Mouse (Mus musculus) embryonic fibroblast, embryonic 13.5 days (primary cell): ENCODE results near the gene Spesp1. TPM values are rescaled to one million over a fixed set of nuclear protein-coding genes. Genes with fewer than 3 reads are reported as not detected.

Experiments used
- H3K27ac ChIP-seq: 2 replicates; pipeline ENCODE4 v1.5.1; 2012; ENCODE audit warnings: low read length, control low read depth, inconsistent platforms; ENCODE audit not compliant: insufficient read depth
- H3K4me1 ChIP-seq: 2 replicates; pipeline ENCODE4 v1.6.1; 2011; ENCODE audit warnings: low read length; ENCODE audit not compliant: control insufficient read depth, insufficient read depth
- H3K4me3 ChIP-seq: 2 replicates; pipeline ENCODE4 v1.5.1; 2011; ENCODE audit warnings: mild to moderate bottlenecking, control low read depth, low read length; ENCODE audit not compliant: insufficient read depth
- CTCF ChIP-seq: IDR thresholded peaks from 2 replicates; pipeline ENCODE4 v1.5.1; 2011; ENCODE audit warnings: mild to moderate bottlenecking, control low read depth, low read length, moderate library complexity, borderline replicate concordance; ENCODE audit not compliant: insufficient read depth
- POLR2A ChIP-seq: IDR thresholded peaks from 2 replicates; pipeline ENCODE4 v1.6.1; 2011; ENCODE audit warnings: low read depth, mild to moderate bottlenecking, control low read depth, low read length, moderate library complexity
- polyA plus RNA-seq: library from polyadenylated mRNA; stranded (reverse); fragments of >200 nt; gene quantifications from 2 replicates; pipeline ENCODE4 v1.2.4, GENCODE M21; 2011; ENCODE audit warnings: low read depth; ENCODE audit not compliant: missing spikeins, insufficient read length

The Spesp1 gene
- polyA plus RNA-seq, 1 experiment: not detected

DNA sequence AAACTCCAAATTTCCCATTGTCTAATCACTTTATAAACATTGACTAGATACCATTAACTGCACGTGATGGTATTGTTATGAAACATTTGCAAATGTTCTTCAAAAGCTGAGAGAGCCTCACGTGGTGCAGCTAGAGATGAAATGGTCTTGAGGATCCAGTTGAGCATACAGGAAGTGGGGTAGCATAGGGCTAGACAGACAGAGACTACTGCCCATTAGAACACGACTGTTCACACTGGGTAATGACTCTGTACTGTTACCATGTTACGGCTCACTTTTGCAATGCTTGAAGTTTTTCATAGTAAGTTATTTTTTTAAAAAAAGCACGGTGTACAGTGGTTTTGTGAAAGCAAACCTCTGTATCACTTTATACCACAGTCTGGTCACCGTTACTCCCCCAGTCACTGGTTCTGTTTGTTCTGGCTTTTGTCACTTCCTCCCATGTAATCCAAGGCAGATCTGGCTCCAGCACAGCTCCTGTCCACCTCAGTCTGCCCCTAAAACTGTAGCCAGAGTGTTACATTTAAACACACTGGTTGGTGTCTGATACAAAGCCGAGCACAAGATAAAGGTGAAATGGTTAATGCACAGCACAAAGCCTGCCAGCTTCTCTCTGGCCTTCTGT, 11.1 kb downstream of the Spesp1 start:
- Histone ChIP-seq H3K4me1 (peaks cover 19% of the 10 kb centered on the region), H3K27ac (no peak overlapping the region), H3K4me3 (no peak overlapping the region)
- no peak for TF ChIP-seq POLR2A
- no peak for TF ChIP-seq CTCF

DNA sequence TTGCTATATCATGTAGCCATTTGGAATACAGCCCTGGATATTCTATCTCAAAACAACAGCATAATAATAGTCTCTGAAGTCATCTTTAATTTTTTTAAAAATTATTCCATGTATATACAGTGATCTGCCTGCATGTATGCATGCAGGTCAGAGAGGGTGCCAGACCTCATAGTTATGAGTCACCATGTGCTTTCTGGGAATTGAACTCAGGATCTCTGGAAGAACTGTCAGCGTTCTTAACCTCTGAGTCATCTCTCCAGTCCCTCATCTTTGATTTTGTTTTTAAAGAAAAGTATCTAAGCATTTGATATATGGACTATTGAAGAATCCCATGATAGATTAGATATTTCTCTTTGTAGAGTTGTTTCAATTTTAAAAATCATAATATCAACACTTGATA, 12.8 kb downstream of the Spesp1 start:
- Histone ChIP-seq H3K4me1 (peaks cover 19% of the 10 kb centered on the region), H3K27ac (no peak overlapping the region), H3K4me3 (no peak overlapping the region)
- no peak for TF ChIP-seq CTCF
- TF ChIP-seq POLR2A: no peak

DNA sequence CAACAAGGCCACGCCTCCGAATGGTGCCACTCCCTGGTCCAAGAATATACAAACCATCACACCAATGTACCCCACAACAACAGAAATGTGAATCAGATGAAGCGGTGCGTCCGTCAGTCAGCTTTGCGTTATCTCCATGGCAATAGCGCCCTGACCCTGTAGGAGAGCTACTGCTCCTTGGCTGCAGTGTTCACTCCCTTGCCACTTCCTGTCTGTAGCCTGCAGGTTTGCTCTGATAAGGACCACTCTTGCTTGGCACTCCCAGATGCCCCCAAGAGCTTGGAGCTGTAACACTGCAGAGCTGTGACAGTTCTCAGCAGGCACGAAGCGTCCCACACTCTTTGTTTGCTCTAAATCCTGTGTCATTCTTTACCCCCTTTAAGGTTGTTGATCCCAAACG, 16.7 kb downstream of the Spesp1 start:
- no peak for TF ChIP-seq POLR2A
- TF ChIP-seq CTCF: no peak
- Histone ChIP-seq H3K4me3 (no peak overlapping the region), H3K4me1 (peaks cover 12% of the 10 kb centered on the region), H3K27ac (no peak overlapping the region)

GRCm38 (mm10) chr9:62263652-62264051, 18.4 kb downstream of the Spesp1 start:
- no peak overlapping the region for H3K27ac ChIP-seq
- TF ChIP-seq POLR2A (no peak), CTCF (no peak)
- peaks cover 2% of the 10 kb centered on the region; the same call in 1 of the 2 replicates for H3K4me1 ChIP-seq
- H3K4me3 ChIP-seq: no peak overlapping the region

- no peak for TF ChIP-seq CTCF
- TF ChIP-seq POLR2A: no peak
- Histone ChIP-seq H3K4me1 (no peaks in the 10 kb centered on the region), H3K27ac (no peak overlapping the region), H3K4me3 (no peak overlapping the region)
Observed at GRCm38 (mm10) chr9:62261406-62261805, 20.6 kb downstream of the Spesp1 start.

GRCm38 (mm10) chr9:62261006-62261405, 21.0 kb downstream of the Spesp1 start:
- Histone ChIP-seq H3K4me3 (no peak overlapping the region), H3K4me1 (no peaks in the 10 kb centered on the region)
- TF ChIP-seq POLR2A (no peak), CTCF (no peak)

GRCm38 (mm10) chr9:62258005-62258404, 24.0 kb downstream of the Spesp1 start:
- no peaks in the 10 kb centered on the region for H3K4me1 ChIP-seq
- no peak overlapping the region for H3K27ac ChIP-seq
- H3K4me3 ChIP-seq: no peak overlapping the region
- TF ChIP-seq POLR2A (no peak), CTCF (no peak)

More at GRCm38 (mm10) chr9:62261006-62261405, 21.0 kb downstream of the Spesp1 start:
- no peak overlapping the region for H3K27ac ChIP-seq

- no peak for TF ChIP-seq POLR2A
- no peak for TF ChIP-seq CTCF
- no peak overlapping the region for H3K4me3 ChIP-seq
- H3K27ac ChIP-seq: no peak overlapping the region
- no peaks in the 10 kb centered on the region for H3K4me1 ChIP-seq
Observed at GRCm38 (mm10) chr9:62255896-62256576, 26.0 kb downstream of the Spesp1 start.

DNA sequence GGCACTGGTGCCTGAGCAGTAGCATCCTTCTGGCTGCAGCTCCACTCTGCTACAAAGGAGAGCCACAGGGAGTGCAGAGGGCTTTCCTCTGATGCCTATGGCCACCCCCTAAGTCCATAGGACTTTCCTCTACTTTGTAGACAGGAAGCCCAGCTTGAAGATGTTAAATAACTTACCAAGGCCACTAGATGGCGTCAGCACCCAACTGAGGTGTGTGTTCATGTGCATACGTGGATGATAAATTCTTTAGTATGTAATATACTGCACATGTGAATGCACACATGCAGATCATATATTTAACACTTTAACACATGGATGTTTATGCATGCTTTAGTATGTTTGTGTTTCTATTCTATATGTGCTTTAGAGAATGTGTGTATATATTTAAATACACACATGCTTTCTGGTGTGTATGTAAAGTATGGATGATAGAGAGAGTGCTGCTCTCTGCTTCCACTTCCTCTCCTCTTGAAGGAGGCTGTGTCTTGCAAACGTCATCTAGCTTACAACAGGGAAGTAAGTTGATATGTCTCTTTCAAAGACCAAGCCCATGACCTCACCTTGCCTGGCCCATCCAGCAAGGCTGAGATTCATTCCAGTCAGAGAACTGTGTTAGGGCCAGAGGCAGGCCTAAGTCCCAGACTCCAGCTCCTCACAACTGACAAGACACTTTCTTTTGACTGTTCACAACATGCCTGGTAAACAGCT, 28.1 kb downstream of the Spesp1 start:
- TF ChIP-seq CTCF (no peak), POLR2A (no peak)
- Histone ChIP-seq H3K4me3 (no peak overlapping the region), H3K27ac (no peak overlapping the region), H3K4me1 (no peaks in the 10 kb centered on the region)

- TF ChIP-seq CTCF: no peak
- TF ChIP-seq POLR2A: no peak
- Histone ChIP-seq H3K4me1 (no peaks in the 10 kb centered on the region), H3K27ac (no peak overlapping the region), H3K4me3 (no peak overlapping the region)
Observed at GRCm38 (mm10) chr9:62250296-62250695, 31.7 kb downstream of the Spesp1 start.
